Mouse (Mus musculus): ENCODE data around the gene Insrr. TPM values are rescaled to one million over a fixed set of nuclear protein-coding genes. Genes with fewer than 3 reads are reported as not detected.
"Not testable (repeated sequence)": the region's sequence is repeated elsewhere in the genome, so short reads cannot be mapped to it uniquely, and the experiment has no call there.

Gene Insrr
- polyA plus RNA-seq, 1 experiment from 2014 or later = 0.09 TPM

GRCm38 (mm10) chr3:87809322-87809962, 12.7 kb downstream of the Insrr start:
- Histone ChIP-seq H3K4me2 (peak overlapping the region; percentile 27), H3K27ac (no peak overlapping the region), H3K9ac (no peak overlapping the region), H3K9me3 (no peaks in the 10 kb centered on the region), H3K4me3 (peak overlapping the region; percentile 17), H3K36me3 (no peaks in the 10 kb centered on the region), H3K27me3 (peaks cover 75% of the 10 kb centered on the region), H3K4me1 (0 out of 2 replicates have a peak, but pooled peaks cover 6% of the 10 kb centered on the region)
- 5% methylated on average over 28 of the region's 28 CpGs for WGBS
- peak; percentile 56; the same call in 1 of the 2 replicates for ATAC-seq (ENCODE audit: borderline replicate concordance, extremely low read depth, low FRiP score, low TSS enrichment)

DNA sequence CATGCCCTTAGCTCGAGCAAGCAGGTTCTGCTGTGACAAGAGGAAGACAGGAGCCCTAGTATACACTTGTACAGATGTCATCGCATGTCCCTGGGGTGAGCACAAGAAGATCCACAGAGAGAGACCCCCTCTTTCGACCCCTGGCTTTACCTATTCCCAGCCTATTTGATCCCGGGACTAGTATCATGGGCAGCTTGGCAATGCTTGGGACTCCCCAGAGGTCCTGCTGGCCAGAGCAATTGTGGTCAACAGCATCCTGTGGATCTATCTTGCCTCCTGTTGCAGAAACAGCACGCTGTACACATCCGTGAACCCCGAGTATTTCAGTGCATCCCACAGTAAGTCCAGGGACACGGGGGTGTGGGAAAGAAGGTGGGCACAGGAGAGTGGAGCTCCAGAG, 14.5 kb downstream of the Insrr start:
- WGBS = 81% methylated on average over 8 of the region's 8 CpGs
- ATAC-seq (ENCODE audit: borderline replicate concordance, extremely low read depth, low FRiP score, low TSS enrichment) = no peak

GRCm38 (mm10) chr3:87812413-87812812, 15.7 kb downstream of the Insrr start:
- peaks cover 60% of the 10 kb centered on the region for H3K27me3 ChIP-seq

More for the DNA sequence above, 14.5 kb downstream of the Insrr start:
- Histone ChIP-seq H3K27me3 (peaks cover 64% of the 10 kb centered on the region), H3K4me3 (no peak overlapping the region), H3K9ac (no peak overlapping the region), H3K36me3 (no peaks in the 10 kb centered on the region), H3K9me3 (no peaks in the 10 kb centered on the region), H3K27ac (no peak overlapping the region), H3K4me1 (0 out of 2 replicates have a peak, but pooled peaks cover 8% of the 10 kb centered on the region), H3K4me2 (no peak overlapping the region)

DNA sequence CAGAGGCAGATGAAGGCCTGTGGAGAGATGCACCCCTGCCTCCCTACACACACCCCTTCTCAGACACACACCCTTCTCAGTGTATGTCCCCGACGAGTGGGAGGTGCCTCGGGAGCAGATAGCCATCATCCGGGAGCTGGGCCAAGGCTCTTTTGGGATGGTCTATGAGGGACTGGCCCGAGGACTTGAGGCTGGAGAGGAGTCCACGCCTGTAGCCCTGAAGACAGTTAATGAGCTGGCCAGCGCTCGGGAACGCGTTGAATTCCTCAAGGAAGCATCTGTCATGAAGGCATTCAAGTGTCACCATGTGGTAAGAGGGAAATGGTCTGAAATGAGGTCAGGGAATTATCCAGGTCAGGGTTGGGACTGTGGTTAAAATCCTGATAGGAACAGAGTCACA, 16.1 kb downstream of the Insrr start:
- Histone ChIP-seq H3K4me3 (no peak overlapping the region), H3K4me2 (no peak overlapping the region), H3K27me3 (peaks cover 60% of the 10 kb centered on the region)

More at GRCm38 (mm10) chr3:87812413-87812812, 15.7 kb downstream of the Insrr start:
- Histone ChIP-seq H3K4me1 (0 out of 2 replicates have a peak, but pooled peaks cover 8% of the 10 kb centered on the region), H3K9me3 (no peaks in the 10 kb centered on the region), H3K9ac (no peak overlapping the region), H3K36me3 (no peaks in the 10 kb centered on the region), H3K27ac (no peak overlapping the region), H3K4me2 (no peak overlapping the region), H3K4me3 (no peak overlapping the region)
- 65% methylated on average over 4 of the region's 4 CpGs for WGBS
- ATAC-seq (ENCODE audit: borderline replicate concordance, extremely low read depth, low FRiP score, low TSS enrichment) = no peak

DNA sequence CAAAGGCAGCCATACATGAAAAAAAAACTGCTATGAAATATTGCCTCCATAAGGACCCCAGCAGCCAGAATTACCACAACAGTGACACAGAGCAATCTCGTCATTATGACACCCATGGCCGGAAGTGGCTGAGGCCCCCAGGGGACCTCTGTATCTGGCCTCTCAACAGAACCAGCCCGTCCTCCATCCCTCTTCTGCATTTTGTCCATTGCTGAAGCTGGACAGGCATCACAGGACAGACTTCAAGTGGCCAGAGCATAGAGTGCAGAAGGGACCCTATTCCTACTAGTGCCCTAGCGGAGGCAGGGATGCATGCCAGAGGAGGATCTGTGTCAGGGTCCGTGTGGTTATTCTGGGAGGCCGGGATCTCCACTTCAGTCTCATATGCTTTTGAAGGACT, 19.4 kb downstream of the Insrr start:
- Histone ChIP-seq H3K27ac (no peak overlapping the region), H3K4me3 (no peak overlapping the region), H3K4me1 (0 out of 2 replicates have a peak, but pooled peaks cover 2% of the 10 kb centered on the region), H3K9ac (no peak overlapping the region), H3K9me3 (no peaks in the 10 kb centered on the region), H3K27me3 (peaks cover 37% of the 10 kb centered on the region), H3K36me3 (no peaks in the 10 kb centered on the region), H3K4me2 (no peak overlapping the region)
- WGBS = 45% methylated on average over 6 of the region's 6 CpGs
- ATAC-seq (ENCODE audit: borderline replicate concordance, extremely low read depth, low FRiP score, low TSS enrichment) = no peak

More for the DNA sequence above, 16.1 kb downstream of the Insrr start:
- 39% methylated on average over 10 of the region's 10 CpGs for WGBS
- Histone ChIP-seq H3K4me1 (0 out of 2 replicates have a peak, but pooled peaks cover 8% of the 10 kb centered on the region), H3K27ac (no peak overlapping the region), H3K9ac (no peak overlapping the region), H3K36me3 (no peaks in the 10 kb centered on the region), H3K9me3 (no peaks in the 10 kb centered on the region)
- no peak for ATAC-seq (ENCODE audit: borderline replicate concordance, extremely low read depth, low FRiP score, low TSS enrichment)

DNA sequence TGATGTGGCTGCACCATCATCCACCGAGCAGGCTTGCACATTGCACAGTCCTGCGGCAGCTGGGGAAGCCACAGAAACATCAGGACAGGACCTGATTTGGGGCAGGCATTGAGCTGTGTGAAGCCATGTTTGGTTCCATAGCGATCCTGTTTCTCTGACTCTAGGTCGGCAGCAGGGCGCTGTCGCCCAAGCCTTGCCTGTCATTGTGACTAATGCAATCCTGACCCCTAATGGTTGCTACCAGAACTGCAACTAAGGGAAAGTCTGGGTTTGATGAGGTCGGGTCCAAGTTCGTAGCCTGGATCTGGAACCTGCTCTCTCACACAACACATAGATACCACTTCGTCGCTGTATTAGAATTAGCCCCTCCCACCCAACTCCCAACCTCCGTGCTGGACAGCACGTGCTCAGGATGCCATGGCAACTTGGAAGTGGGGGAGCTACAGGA, 19.9 kb downstream of the Insrr start:
- H3K4me3 ChIP-seq = no peak overlapping the region
- WGBS = 5% methylated on average over 12 of the region's 12 CpGs
- H3K9ac ChIP-seq = no peak overlapping the region
- no peaks in the 10 kb centered on the region for H3K36me3 ChIP-seq
- H3K27ac ChIP-seq = no peak overlapping the region
- ATAC-seq (ENCODE audit: borderline replicate concordance, extremely low read depth, low FRiP score, low TSS enrichment) = peak; percentile 43; the same call in 1 of the 2 replicates
- H3K4me1 ChIP-seq = 0 out of 2 replicates have a peak, but pooled peaks cover 2% of the 10 kb centered on the region
- H3K9me3 ChIP-seq = no peaks in the 10 kb centered on the region
- H3K4me2 ChIP-seq = no peak overlapping the region
- peaks cover 32% of the 10 kb centered on the region for H3K27me3 ChIP-seq

- 0 out of 2 replicates have a peak, but pooled peaks cover 2% of the 10 kb centered on the region for H3K4me1 ChIP-seq
- no peaks in the 10 kb centered on the region for H3K36me3 ChIP-seq
- H3K9me3 ChIP-seq = no peaks in the 10 kb centered on the region
- WGBS = 50% methylated on average over 12 of the region's 12 CpGs
- ATAC-seq (ENCODE audit: borderline replicate concordance, extremely low read depth, low FRiP score, low TSS enrichment) = no peak
- peaks cover 29% of the 10 kb centered on the region for H3K27me3 ChIP-seq
- H3K9ac ChIP-seq = no peak overlapping the region
- H3K27ac ChIP-seq = no peak overlapping the region
- no peak overlapping the region for H3K4me3 ChIP-seq
- H3K4me2 ChIP-seq = no peak overlapping the region
Observed at GRCm38 (mm10) chr3:87818226-87818625, 21.5 kb downstream of the Insrr start.

DNA sequence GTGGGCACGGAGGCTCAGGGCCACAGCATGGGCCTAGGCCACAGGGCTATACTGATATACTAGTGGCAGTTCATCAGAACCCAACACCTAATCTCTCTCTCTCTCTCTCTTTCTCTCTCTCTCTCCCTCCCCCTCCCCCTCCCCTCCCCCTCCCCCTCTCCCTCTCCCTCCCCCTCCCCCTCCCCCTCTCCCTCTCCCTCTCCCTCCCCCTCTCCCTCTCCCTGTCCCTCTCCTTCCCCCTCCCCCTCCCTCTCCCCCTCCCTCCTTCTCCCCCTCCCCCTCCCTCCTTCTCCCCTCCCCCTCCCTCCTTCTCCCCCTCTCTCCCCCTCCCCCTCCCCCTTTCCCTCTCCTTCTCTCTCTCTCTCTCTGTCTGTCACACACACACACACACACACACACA, 27.5 kb downstream of the Insrr start, which contains the start of gene Pear1:
Gene Pear1 (minus strand): TSS at position 101 of the 400 bp plus-strand sequence.
- ATAC-seq (ENCODE audit: borderline replicate concordance, extremely low read depth, low FRiP score, low TSS enrichment); H3K4me3 ChIP-seq; H3K4me1 ChIP-seq; H3K27ac ChIP-seq; H3K9ac ChIP-seq; H3K36me3 ChIP-seq; H3K27me3 ChIP-seq; H3K4me2 ChIP-seq; H3K9me3 ChIP-seq: not testable (repeated sequence)
- 75% methylated on average over 1 of the region's 1 CpGs for WGBS

DNA sequence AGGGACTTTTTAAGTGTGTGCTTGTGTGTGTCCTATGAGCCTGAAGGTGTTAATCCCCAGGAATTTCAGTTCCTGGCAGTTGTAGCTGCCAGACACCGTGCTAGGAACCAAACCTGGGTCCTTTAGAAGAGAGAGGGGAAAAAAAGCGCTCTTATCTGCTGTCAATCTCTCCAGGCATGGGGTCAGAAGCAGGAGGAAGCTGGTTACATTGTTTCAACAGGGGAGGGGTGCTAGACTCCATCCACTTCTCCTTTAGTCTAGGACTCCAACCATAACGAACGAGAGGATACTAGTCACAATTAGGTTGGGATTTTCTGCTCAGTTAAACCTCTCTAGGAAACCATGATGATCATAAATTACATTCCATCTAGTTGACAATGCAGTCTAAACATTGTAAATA, 31.7 kb downstream of the Insrr start:
- Histone ChIP-seq H3K9me3 (no peaks in the 10 kb centered on the region), H3K27me3 (0 out of 2 replicates have a peak, but pooled peaks cover 3% of the 10 kb centered on the region), H3K27ac (no peak overlapping the region), H3K4me3 (no peak overlapping the region), H3K36me3 (no peaks in the 10 kb centered on the region), H3K4me1 (no peaks in the 10 kb centered on the region), H3K9ac (no peak overlapping the region), H3K4me2 (no peak overlapping the region)
- WGBS = 29% methylated on average over 4 of the region's 4 CpGs
- ATAC-seq (ENCODE audit: borderline replicate concordance, extremely low read depth, low FRiP score, low TSS enrichment) = no peak

DNA sequence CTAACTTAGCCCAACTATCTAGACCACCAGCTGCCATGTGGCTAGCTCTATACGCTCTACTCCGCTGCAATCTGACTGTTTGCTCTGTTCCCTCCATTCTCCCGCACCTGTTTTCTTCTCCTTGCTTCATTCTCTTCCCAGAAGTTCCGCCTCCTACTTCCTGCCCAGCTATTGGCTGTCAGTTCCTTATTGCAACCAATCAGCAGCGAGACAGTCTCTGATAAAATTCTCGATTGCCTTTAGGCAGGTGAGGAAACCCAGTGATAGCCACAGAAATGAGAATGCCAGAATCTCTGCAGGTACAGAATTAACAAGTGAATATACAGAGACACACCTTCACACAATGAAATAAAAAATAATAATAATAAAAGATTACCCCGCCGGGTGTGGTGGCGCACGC, 32.3 kb downstream of the Insrr start:
- H3K36me3 ChIP-seq = no peaks in the 10 kb centered on the region
- H3K27me3 ChIP-seq = 0 out of 2 replicates have a peak, but pooled peaks cover 3% of the 10 kb centered on the region
- 49% methylated on average over 10 of the region's 10 CpGs for WGBS
- no peak overlapping the region for H3K4me2 ChIP-seq
- ATAC-seq (ENCODE audit: borderline replicate concordance, extremely low read depth, low FRiP score, low TSS enrichment) = no peak
- H3K4me3 ChIP-seq = no peak overlapping the region
- no peaks in the 10 kb centered on the region for H3K4me1 ChIP-seq
- no peaks in the 10 kb centered on the region for H3K9me3 ChIP-seq
- H3K27ac ChIP-seq = no peak overlapping the region
- H3K9ac ChIP-seq = no peak overlapping the region

DNA sequence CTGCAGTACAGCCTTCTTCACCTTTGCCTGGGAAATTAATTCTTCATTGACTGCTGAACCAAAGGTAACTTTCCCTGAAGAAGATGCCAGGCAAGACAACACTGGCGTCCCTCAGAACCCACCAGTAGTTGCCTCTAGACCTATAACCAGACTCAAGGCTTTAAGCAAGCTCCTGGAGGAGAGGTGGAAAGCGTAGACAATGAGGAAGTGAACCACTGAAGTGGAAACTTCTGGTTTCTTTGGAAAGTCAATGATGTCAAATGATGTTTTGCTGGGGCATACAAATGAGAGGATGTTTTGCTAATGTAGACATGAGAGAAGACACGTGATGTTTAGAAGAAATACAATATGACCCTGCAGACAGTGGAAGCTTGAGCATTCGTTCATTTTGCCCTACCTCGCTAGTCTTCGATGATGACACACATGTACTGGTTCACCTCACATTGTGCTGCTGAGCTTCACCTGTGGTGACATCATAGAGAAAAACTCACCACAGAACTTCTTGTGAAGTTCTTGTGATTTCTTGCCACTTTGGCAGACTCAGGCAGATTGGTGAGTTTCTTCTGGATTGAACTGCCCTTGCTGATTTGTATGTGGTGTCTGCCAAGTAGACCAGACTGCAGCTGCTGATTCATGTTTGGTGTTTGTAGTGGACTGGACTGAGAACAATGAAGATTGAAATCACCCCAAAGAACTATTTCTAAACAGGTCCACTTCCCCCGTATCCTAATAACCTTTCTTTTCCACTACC, 35.5 kb downstream of the Insrr start:
- ATAC-seq (ENCODE audit: borderline replicate concordance, extremely low read depth, low FRiP score, low TSS enrichment) = no peak

GRCm38 (mm10) chr3:87833482-87833881, 36.7 kb downstream of the Insrr start:
- no peak for ATAC-seq (ENCODE audit: borderline replicate concordance, extremely low read depth, low FRiP score, low TSS enrichment)
- WGBS = 65% methylated on average over 5 of the region's 5 CpGs

More for the DNA sequence above, 35.5 kb downstream of the Insrr start:
- no peak overlapping the region for H3K9ac ChIP-seq
- no peaks in the 10 kb centered on the region for H3K36me3 ChIP-seq
- no peak overlapping the region for H3K27ac ChIP-seq
- H3K9me3 ChIP-seq = no peaks in the 10 kb centered on the region
- 0 out of 2 replicates have a peak, but pooled peaks cover 3% of the 10 kb centered on the region for H3K27me3 ChIP-seq
- WGBS = 80% methylated on average over 7 of the region's 7 CpGs
- no peaks in the 10 kb centered on the region for H3K4me1 ChIP-seq
- no peak overlapping the region for H3K4me2 ChIP-seq
- no peak overlapping the region for H3K4me3 ChIP-seq

More at GRCm38 (mm10) chr3:87833482-87833881, 36.7 kb downstream of the Insrr start:
- H3K27me3 ChIP-seq = no peaks in the 10 kb centered on the region
- no peaks in the 10 kb centered on the region for H3K9me3 ChIP-seq
- no peaks in the 10 kb centered on the region for H3K36me3 ChIP-seq
- H3K4me2 ChIP-seq = no peak overlapping the region
- no peaks in the 10 kb centered on the region for H3K4me1 ChIP-seq
- no peak overlapping the region for H3K9ac ChIP-seq
- H3K4me3 ChIP-seq = no peak overlapping the region
- no peak overlapping the region for H3K27ac ChIP-seq
